Mouse (Mus musculus) macrophage (primary cell): Measurements from ENCODE around the gene Gm2696. TPM values are rescaled to one million over a fixed set of nuclear protein-coding genes. Genes with fewer than 3 reads are reported as not detected.

Experiments
- H3K27ac ChIP-seq: fragments of 350-480 bp; formaldehyde crosslinking; 2 replicates; pipeline ENCODE4 v1.9.0; 2021
- H3K36me3 ChIP-seq: fragments of 350-480 bp; formaldehyde crosslinking; 2 replicates; pipeline ENCODE4 v1.9.0; 2021; ENCODE audit errors: inconsistent target
- H3K4me3 ChIP-seq: fragments of 350-480 bp; formaldehyde crosslinking; 2 replicates; pipeline ENCODE4 v1.9.0; 2021; ENCODE audit errors: inconsistent target
- H3K79me2 ChIP-seq: fragments of 350-480 bp; formaldehyde crosslinking; 2 replicates; pipeline ENCODE4 v1.9.0; 2021; ENCODE audit errors: inconsistent target
- WGBS: methylation state at CpG from one replicate; pipeline ENCODE4 v1.1.7; 2026; ENCODE audit warnings: inconsistent platforms; ENCODE audit not compliant: missing documents; 5-methylcytosine and 5-hydroxymethylcytosine counted together
- polyA plus RNA-seq: library from polyadenylated mRNA; stranded (reverse); fragments of 250-400 nt; gene quantifications from 3 replicates; pipeline ENCODE4 v1.2.4, GENCODE M21; 2018; ENCODE audit warnings: inconsistent platforms

Gene Gm2696
- polyA plus RNA-seq, 1 experiment from 2014 or later = not detected

DNA sequence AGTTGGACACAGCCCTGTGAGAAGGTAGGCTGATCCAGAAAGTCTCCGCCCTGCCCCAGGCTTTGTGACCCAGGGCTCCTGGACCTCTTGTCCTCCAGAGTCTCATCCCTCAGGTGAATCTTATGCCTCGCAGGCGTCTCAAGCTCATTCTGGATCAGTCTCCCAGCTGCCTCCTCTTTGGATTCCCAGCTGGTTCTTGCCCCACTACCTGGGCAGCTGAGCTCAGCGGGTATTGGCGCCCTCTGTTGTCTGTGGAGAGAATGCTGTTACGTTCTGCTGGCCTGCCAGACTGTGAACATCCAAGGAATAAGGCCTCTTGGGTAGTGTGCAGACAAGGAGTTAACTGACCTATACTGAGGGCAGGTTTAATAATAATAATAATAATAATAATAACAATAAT lies 64.5 kb downstream of the Gm2696 start:
- 76% methylated on average over 4 of the region's 6 CpGs for WGBS

DNA sequence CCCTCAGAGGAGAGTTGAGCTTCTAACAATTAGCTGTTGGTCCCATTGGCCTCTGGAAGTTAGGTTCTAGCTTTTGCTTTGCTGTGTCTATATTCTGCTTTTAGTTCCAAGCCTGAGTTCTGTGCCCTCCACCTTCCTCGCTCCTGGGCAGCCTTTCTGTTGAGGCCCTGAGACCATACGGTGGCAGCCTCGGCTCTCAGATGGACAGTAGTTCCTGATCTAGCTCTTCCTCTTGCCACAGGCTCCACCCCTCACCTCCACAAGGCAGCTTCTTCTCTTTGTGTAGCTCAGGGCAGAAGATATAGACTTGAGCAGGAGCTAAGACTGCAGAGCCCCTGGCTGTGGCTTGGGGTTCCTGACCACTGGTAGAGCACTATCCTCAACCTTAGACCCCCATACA lies 65.8 kb downstream of the Gm2696 start:
- 22% methylated on average over 3 of the region's 3 CpGs for WGBS
- no peaks in the 10 kb centered on the region for H3K79me2 ChIP-seq
- no peaks in the 10 kb centered on the region for H3K36me3 ChIP-seq
- H3K4me3 ChIP-seq = no peak overlapping the region
- no peak overlapping the region for H3K27ac ChIP-seq

More for the DNA sequence above, 64.5 kb downstream of the Gm2696 start:
- Histone ChIP-seq H3K27ac (no peak overlapping the region), H3K36me3 (no peaks in the 10 kb centered on the region), H3K4me3 (no peak overlapping the region), H3K79me2 (no peaks in the 10 kb centered on the region)

DNA sequence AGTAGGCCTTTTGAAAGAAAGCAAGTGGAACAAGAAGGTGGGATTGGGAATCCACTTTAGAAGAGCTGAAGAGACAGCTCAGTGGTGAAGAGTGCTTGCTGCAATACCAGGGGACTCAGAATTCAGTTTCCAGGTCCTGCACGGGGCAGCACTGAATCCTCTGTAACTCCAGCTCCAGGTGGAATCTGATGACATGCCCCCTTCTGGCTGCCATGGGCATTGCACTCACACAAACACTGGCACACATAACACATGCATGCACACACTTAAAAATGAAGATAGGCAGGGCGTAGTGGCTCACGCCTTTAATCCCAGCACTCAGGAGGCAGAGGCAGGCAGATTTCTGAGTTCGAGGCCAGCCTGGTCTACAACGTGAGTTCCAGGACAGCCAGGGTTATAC lies 68.1 kb downstream of the Gm2696 start:
- Histone ChIP-seq H3K36me3 (no peaks in the 10 kb centered on the region), H3K79me2 (no peaks in the 10 kb centered on the region), H3K27ac (no peak overlapping the region), H3K4me3 (no peak overlapping the region)
- WGBS = 82% methylated on average over 5 of the region's 5 CpGs

Other genes starting within 250 kb of the Gm2696 start
- gene Pttg1ip, start 233.0 kb upstream of the Gm2696 start, polyA plus RNA-seq = 99.5 to 103 TPM (median 102 TPM) in 3 replicates
- 105 to 245 TPM (median 141 TPM) in 3 replicates for gene Sumo3, start 208.6 kb upstream of the Gm2696 start, polyA plus RNA-seq
- 3.3 TPM in 1 of 3 replicates, not detected in the others for gene Gm49325, start 208.5 kb upstream of the Gm2696 start, polyA plus RNA-seq
- gene Ube2g2, start 192.4 kb upstream of the Gm2696 start, polyA plus RNA-seq = 50.6 to 63.6 TPM (median 52.1 TPM) in 3 replicates
- gene Tspear, start 128.1 kb upstream of the Gm2696 start, polyA plus RNA-seq = not detected in 3 replicates
- gene Gm19402, start 123.9 kb upstream of the Gm2696 start, polyA plus RNA-seq = not detected in 3 replicates
- not detected in 3 replicates for gene Gm9508, start 117.4 kb upstream of the Gm2696 start, polyA plus RNA-seq
- gene Gm10272, start 108.1 kb upstream of the Gm2696 start, polyA plus RNA-seq = not detected in 3 replicates
- not detected in 3 replicates for gene Gm10024, start 103.2 kb upstream of the Gm2696 start, polyA plus RNA-seq
- gene Gm10142, start 98.9 kb upstream of the Gm2696 start, polyA plus RNA-seq = not detected in 3 replicates
- gene Krtap12-1, start 94.1 kb upstream of the Gm2696 start, polyA plus RNA-seq = not detected in 3 replicates
- not detected in 3 replicates for gene Gm10100, start 88.2 kb upstream of the Gm2696 start, polyA plus RNA-seq
- gene Gm18596, start 72.0 kb upstream of the Gm2696 start, polyA plus RNA-seq = not detected in 3 replicates
- not detected in 3 replicates for gene Gm9736, start 63.3 kb upstream of the Gm2696 start, polyA plus RNA-seq
- not detected in 3 replicates for gene Gm3233, start 55.0 kb upstream of the Gm2696 start, polyA plus RNA-seq
- not detected in 3 replicates for gene Gm3238, start 43.4 kb upstream of the Gm2696 start, polyA plus RNA-seq
- not detected in 3 replicates for gene Gm7138, start 37.7 kb upstream of the Gm2696 start, polyA plus RNA-seq
- not detected in 3 replicates for gene Gm3250, start 32.1 kb upstream of the Gm2696 start, polyA plus RNA-seq
- gene Gm7137, start 26.5 kb upstream of the Gm2696 start, polyA plus RNA-seq = not detected in 3 replicates
- not detected in 3 replicates for gene Gm9639, start 19.6 kb upstream of the Gm2696 start, polyA plus RNA-seq
- gene Gm19668, start 15.5 kb upstream of the Gm2696 start, polyA plus RNA-seq = not detected in 3 replicates
- gene Gm9507, start 2.8 kb upstream of the Gm2696 start, polyA plus RNA-seq = not detected in 3 replicates
- not detected in 3 replicates for gene Krtap10-4, start 12.4 kb downstream of the Gm2696 start, polyA plus RNA-seq
- not detected in 3 replicates for gene Krtap10-10, start 21.3 kb downstream of the Gm2696 start, polyA plus RNA-seq
- not detected in 3 replicates for gene Gm36176, start 32.1 kb downstream of the Gm2696 start, polyA plus RNA-seq
- not detected in 3 replicates for gene Gm10318, start 38.2 kb downstream of the Gm2696 start, polyA plus RNA-seq
- not detected in 3 replicates for gene Gm3285, start 47.3 kb downstream of the Gm2696 start, polyA plus RNA-seq
- 0.09 TPM in 1 of 3 replicates, not detected in the others for gene Lrrc3, start 87.9 kb downstream of the Gm2696 start, polyA plus RNA-seq
- gene Trpm2, start 155.9 kb downstream of the Gm2696 start, polyA plus RNA-seq = 2.6 to 5.5 TPM (median 4.7 TPM) in 3 replicates
- gene 1810043G02Rik, start 163.8 kb downstream of the Gm2696 start, polyA plus RNA-seq = 9.8 to 15.6 TPM (median 10.6 TPM) in 3 replicates
- gene Pfkl, start 195.4 kb downstream of the Gm2696 start, polyA plus RNA-seq = 12.8 to 25.9 TPM (median 18.5 TPM) in 3 replicates
- gene Dnmt3l, start 227.3 kb downstream of the Gm2696 start, polyA plus RNA-seq = 0.14 to 2.0 TPM in 2 of 3 replicates, not detected in the other
- gene Aire, start 228.9 kb downstream of the Gm2696 start, polyA plus RNA-seq = not detected in 3 replicates